Mouse (Mus musculus): Measurements from ENCODE around the gene Prkcb.

The Prkcb gene

GRCm38 (mm10) chr7:122376845-122377244, 88.3 kb downstream of the Prkcb start:
- no peak for DNase-seq

GRCm38 (mm10) chr7:122377967-122378366, 89.4 kb downstream of the Prkcb start:
- no peak for DNase-seq

- DNase-seq = peak; percentile 53
Observed at GRCm38 (mm10) chr7:122378473-122378872, 89.9 kb downstream of the Prkcb start.

GRCm38 (mm10) chr7:122379292-122379691, 90.7 kb downstream of the Prkcb start:
- DNase-seq = no peak

- no peak for DNase-seq
Observed at GRCm38 (mm10) chr7:122380336-122381130, 92.0 kb downstream of the Prkcb start.

GRCm38 (mm10) chr7:122381560-122381959, 93.0 kb downstream of the Prkcb start:
- DNase-seq = no peak

- DNase-seq = no peak
Observed at GRCm38 (mm10) chr7:122383260-122383659, 94.7 kb downstream of the Prkcb start.

GRCm38 (mm10) chr7:122384891-122385290, 96.3 kb downstream of the Prkcb start:
- DNase-seq = no peak

GRCm38 (mm10) chr7:122386567-122386966, 98.0 kb downstream of the Prkcb start:
- DNase-seq = no peak

GRCm38 (mm10) chr7:122387896-122388295, 99.3 kb downstream of the Prkcb start:
- no peak for DNase-seq

GRCm38 (mm10) chr7:122388858-122389257, 100.3 kb downstream of the Prkcb start:
- DNase-seq = no peak

- no peak for DNase-seq
Observed at GRCm38 (mm10) chr7:122389633-122390032, 101.1 kb downstream of the Prkcb start.

GRCm38 (mm10) chr7:122390200-122390599, 101.6 kb downstream of the Prkcb start:
- DNase-seq = no peak

- no peak for DNase-seq
Observed at GRCm38 (mm10) chr7:122390683-122391082, 102.1 kb downstream of the Prkcb start.

- DNase-seq = no peak
Observed at GRCm38 (mm10) chr7:122391382-122391781, 102.8 kb downstream of the Prkcb start.

GRCm38 (mm10) chr7:122393964-122394363, 105.4 kb downstream of the Prkcb start:
- DNase-seq = no peak

- DNase-seq = no peak
Observed at GRCm38 (mm10) chr7:122395159-122395975, 106.8 kb downstream of the Prkcb start.

- DNase-seq = no peak
Observed at GRCm38 (mm10) chr7:122395976-122396315, 107.4 kb downstream of the Prkcb start.

- no peak for DNase-seq
Observed at GRCm38 (mm10) chr7:122397699-122398098, 109.1 kb downstream of the Prkcb start.

GRCm38 (mm10) chr7:122402041-122402440, 113.5 kb downstream of the Prkcb start:
- no peak for DNase-seq

GRCm38 (mm10) chr7:122403343-122403742, 114.8 kb downstream of the Prkcb start:
- no peak for DNase-seq

GRCm38 (mm10) chr7:122404571-122405393, 116.2 kb downstream of the Prkcb start:
- peak; percentile 88 for DNase-seq

- no peak for DNase-seq
Observed at GRCm38 (mm10) chr7:122406625-122407024, 118.1 kb downstream of the Prkcb start.
